Mouse (Mus musculus) neural tube, embryonic 12.5 days (tissue): Measurements from ENCODE around the gene AL732309.1. TPM values are rescaled to one million over a fixed set of nuclear protein-coding genes. Genes with fewer than 3 reads are reported as not detected.

Experiments used
- ATAC-seq: fragments of 200-750 bp; cut with Nextera tagmentation; 2 replicates; pipeline ENCODE4 v1.8.0; 2017; ENCODE audit warnings: low read depth, mild to moderate bottlenecking, moderate TSS enrichment, moderate library complexity; ENCODE audit not compliant: low FRiP score
- H3K27ac ChIP-seq: fragments of 300-500 bp; sonication (generic); 2 replicates; pipeline ENCODE4 v1.5.1; 2016
- H3K27me3 ChIP-seq: fragments of 300-500 bp; sonication (generic); replicated peaks from 2 replicates; pipeline ENCODE4 v1.6.1; 2016; ENCODE audit warnings: mild to moderate bottlenecking
- H3K36me3 ChIP-seq: fragments of 300-500 bp; sonication (generic); 2 replicates; pipeline ENCODE4 v1.6.1; 2016; ENCODE audit warnings: mild to moderate bottlenecking
- H3K4me1 ChIP-seq: fragments of 300-500 bp; sonication (generic); 2 replicates; pipeline ENCODE4 v1.6.1; 2016
- H3K4me2 ChIP-seq: fragments of 300-500 bp; sonication (generic); replicated peaks from 2 replicates; pipeline ENCODE4 v1.6.1; 2016; ENCODE audit warnings: mild to moderate bottlenecking
- H3K4me3 ChIP-seq: fragments of 300-500 bp; sonication (generic); 2 replicates; pipeline ENCODE4 v1.5.1; 2016
- H3K9ac ChIP-seq: fragments of 300-500 bp; sonication (generic); 2 replicates; pipeline ENCODE4 v1.6.1; 2016; ENCODE audit warnings: mild to moderate bottlenecking
- H3K9me3 ChIP-seq: fragments of 300-500 bp; sonication (generic); 2 replicates; pipeline ENCODE4 v1.6.1; 2016; ENCODE audit warnings: mild to moderate bottlenecking
- WGBS: fragments of 180-500 bp; shearing (Covaris S2); methylation state at CpG from one replicate; pipeline ENCODE4 v1.1.7; 2016; 5-methylcytosine and 5-hydroxymethylcytosine counted together
- polyA plus RNA-seq: library from polyadenylated mRNA; unstranded; fragments of >200 nt; fragmentation: Nextera tagmentation; extraction: Ambion mirVana; gene quantifications from 2 replicates; pipeline ENCODE4 v1.2.1, GENCODE M21; 2016

The AL732309.1 gene
- polyA plus RNA-seq, 1 experiment from 2014 or later: 5.2 TPM

DNA sequence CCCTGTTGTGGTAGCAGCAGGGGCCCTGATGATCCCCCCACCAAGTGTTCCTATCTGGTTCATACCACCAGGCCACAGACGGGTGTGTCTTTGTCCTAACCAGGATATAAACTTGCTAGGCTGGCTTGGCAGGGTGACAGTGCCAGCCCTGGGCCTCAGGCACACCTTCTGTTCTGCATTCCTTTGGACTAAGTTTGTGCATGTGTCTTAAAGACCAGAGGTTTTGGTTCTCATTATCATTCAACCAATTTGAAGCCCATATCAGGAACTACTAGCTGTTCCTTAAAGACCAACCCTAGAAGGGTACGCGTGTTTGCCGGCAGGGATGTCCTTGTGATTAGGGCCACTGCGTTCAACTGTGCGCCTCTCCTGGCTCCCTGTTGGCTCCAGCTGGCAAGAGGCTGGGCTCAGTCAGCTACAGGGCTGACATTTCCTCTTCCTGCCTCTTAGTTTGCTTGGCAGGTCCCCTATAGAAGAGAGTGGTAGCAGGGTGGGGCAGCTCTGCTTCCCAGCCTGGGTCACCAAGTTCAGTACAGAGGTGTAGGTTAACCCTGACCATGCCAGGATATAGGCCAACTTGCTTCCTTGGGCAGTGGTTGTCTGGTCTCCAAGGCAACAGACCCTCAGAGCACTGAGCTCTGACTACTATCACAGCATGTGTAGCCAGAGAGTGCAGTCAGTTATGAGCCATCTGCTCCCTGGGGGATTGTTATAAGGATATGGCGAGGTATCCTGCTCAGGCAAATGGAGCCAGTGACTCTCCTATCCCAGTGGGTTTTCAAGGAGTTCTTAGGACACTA is 40.4 kb upstream of the AL732309.1 start:
- 57% methylated on average over 7 of the region's 7 CpGs for WGBS
- Histone ChIP-seq H3K36me3 (peaks cover 41% of the 10 kb centered on the region), H3K27ac (no peak overlapping the region), H3K27me3 (peaks cover 45% of the 10 kb centered on the region), H3K4me1 (peaks cover 17% of the 10 kb centered on the region; the same call in 1 of the 2 replicates), H3K9me3 (no peaks in the 10 kb centered on the region), H3K4me2 (no peak overlapping the region), H3K4me3 (no peak overlapping the region), H3K9ac (no peak overlapping the region)
- ATAC-seq: no peak

DNA sequence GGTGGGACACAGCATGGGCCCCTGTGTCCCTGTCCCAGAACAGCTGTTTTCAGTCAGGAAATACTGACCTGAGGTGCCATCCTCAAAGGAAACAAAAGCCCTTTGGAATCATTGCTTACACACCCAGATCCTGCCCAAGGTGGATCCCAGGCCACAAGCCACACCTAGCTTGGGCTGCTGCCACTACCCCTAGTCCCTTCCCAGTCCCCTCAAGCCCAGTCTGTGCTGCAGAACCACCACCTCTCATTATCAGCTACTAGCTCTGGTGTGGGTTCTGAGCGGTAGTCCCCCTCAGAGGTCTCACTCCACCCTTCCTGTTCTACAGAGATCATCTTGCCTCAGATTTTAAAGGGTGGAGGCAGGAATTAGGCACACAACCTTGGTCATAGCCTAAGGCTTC is 39.7 kb upstream of the AL732309.1 start:
- Histone ChIP-seq H3K27me3 (peaks cover 38% of the 10 kb centered on the region), H3K27ac (no peak overlapping the region), H3K4me2 (no peak overlapping the region), H3K4me1 (peaks cover 13% of the 10 kb centered on the region; the same call in 1 of the 2 replicates), H3K36me3 (peaks cover 47% of the 10 kb centered on the region), H3K9me3 (no peaks in the 10 kb centered on the region), H3K4me3 (no peak overlapping the region), H3K9ac (no peak overlapping the region)
- WGBS: 73% methylated on average over 1 of the region's 1 CpGs
- ATAC-seq: no peak

DNA sequence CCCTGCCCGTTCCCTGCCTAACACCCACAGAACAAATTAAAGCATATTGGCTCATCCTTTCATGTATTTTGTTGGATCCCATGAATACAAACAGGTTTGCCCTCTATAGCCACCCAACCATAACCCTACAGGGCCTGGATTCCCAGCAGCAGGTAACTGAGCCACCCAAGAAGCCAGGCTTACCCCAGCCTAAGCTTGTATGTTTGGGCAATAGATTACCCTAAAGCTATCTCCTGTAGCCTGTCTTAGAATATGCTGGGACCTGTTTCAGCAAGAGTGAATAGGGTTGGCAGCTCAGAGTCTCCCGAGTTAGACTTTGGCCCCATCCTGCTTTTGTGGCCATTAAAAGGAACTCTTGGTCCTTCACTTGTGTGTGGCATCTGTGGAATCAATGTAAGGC is 38.9 kb upstream of the AL732309.1 start:
- H3K27me3 ChIP-seq: peaks cover 30% of the 10 kb centered on the region
- H3K9me3 ChIP-seq: no peaks in the 10 kb centered on the region
- ATAC-seq: no peak
- no peak overlapping the region for H3K4me2 ChIP-seq
- H3K4me3 ChIP-seq: no peak overlapping the region
- WGBS: 86% methylated on average over 2 of the region's 2 CpGs
- H3K9ac ChIP-seq: no peak overlapping the region
- H3K27ac ChIP-seq: no peak overlapping the region
- peaks cover 7% of the 10 kb centered on the region; the same call in 1 of the 2 replicates for H3K4me1 ChIP-seq
- H3K36me3 ChIP-seq: peaks cover 54% of the 10 kb centered on the region

GRCm38 (mm10) chr2:25278928-25279882 is 32.5 kb upstream of the AL732309.1 start:
- Histone ChIP-seq H3K4me3 (no peak overlapping the region), H3K27ac (no peak overlapping the region), H3K4me1 (no peaks in the 10 kb centered on the region), H3K4me2 (no peak overlapping the region), H3K9me3 (no peaks in the 10 kb centered on the region), H3K36me3 (peaks cover 96% of the 10 kb centered on the region), H3K27me3 (no peaks in the 10 kb centered on the region), H3K9ac (no peak overlapping the region)
- 66% methylated on average over 13 of the region's 13 CpGs for WGBS
- ATAC-seq: no peak

- Histone ChIP-seq H3K4me2 (peak overlapping the region; percentile 66), H3K4me3 (peak overlapping the region; percentile 88), H3K36me3 (peaks cover 69% of the 10 kb centered on the region), H3K9ac (peak overlapping the region; percentile 90), H3K27me3 (no peaks in the 10 kb centered on the region), H3K4me1 (peaks cover 23% of the 10 kb centered on the region), H3K9me3 (no peaks in the 10 kb centered on the region), H3K27ac (no peak overlapping the region)
- 41% methylated on average over 16 of the region's 16 CpGs for WGBS
- no peak for ATAC-seq
Measured at GRCm38 (mm10) chr2:25273010-25273409, 26.3 kb upstream of the AL732309.1 start.

DNA sequence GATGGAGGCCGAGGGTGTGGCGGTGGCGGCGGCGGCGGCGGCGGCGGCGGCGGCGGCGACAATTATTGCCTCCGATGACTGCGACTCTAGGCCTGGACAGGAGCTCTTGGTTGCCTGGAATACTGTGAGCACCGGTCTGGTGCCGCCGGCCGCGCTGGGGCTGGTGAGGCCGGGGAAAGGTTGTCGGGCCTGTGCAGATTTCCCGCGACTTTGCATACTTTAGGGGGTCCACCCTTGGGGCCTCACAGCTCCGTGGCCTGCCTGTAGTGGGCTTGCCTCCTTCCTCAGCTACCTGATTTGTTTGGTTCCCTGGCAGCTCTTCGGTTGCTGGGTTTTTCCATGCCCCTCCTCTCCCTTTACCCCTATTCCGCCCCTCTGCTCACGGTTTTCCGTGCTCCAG is 25.9 kb upstream of the AL732309.1 start:
- peak; percentile 73 for ATAC-seq
- Histone ChIP-seq H3K9me3 (no peaks in the 10 kb centered on the region), H3K4me1 (peaks cover 23% of the 10 kb centered on the region), H3K4me2 (peak overlapping the region; percentile 66), H3K36me3 (peaks cover 65% of the 10 kb centered on the region), H3K27ac (no peak overlapping the region), H3K27me3 (no peaks in the 10 kb centered on the region), H3K4me3 (peak overlapping the region; percentile 88), H3K9ac (peak overlapping the region; percentile 90)
- under 1% methylated on average over 29 of the region's 29 CpGs for WGBS

DNA sequence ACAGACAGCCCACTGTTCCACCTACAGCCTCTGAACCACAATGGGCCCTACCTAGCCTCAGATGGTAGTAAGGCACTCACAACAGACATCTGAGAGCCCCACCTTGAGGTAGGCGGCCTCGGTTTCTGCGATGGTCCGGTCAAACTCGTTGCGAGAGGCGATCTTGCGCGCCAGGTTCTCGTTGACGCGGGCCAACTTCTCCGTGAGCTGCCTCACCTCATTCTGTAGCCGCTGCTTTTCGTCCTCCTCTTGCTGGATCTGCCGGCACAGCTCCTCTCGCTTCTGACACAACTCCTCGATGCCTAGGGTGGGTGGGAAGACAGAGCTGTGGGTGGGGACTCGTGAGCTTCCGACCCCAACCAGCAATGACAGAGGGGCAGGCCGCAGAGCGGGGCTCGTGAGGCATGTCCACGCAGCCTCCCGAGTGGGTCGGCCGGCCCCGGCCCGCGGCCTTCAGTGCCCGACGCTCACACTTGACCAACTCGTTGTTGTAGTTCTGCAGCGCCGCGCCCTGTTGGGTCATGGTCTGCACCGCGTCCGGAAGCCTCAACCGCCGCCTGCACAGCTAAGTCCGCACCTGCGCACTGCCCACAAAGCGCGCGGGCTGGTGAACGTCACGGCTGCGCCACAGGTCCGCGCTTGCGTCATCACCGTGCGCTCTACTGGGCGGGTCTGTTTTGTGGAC is 25.3 kb upstream of the AL732309.1 start, which contains the start of the genes Ssna1 and Anapc2:
Gene Ssna1 (minus strand): TSS at position 612 of the 685 bp plus-strand sequence.
Gene Anapc2 (plus strand): TSS at position 652 of the 685 bp plus-strand sequence.
- Histone ChIP-seq H3K36me3 (peaks cover 60% of the 10 kb centered on the region), H3K9ac (peak within 1 kb of the TSS; percentile 90), H3K9me3 (no peaks in the 10 kb centered on the region), H3K4me1 (peaks cover 29% of the 10 kb centered on the region), H3K27ac (peak within 1 kb of the TSS; percentile 27; the same call in 1 of the 2 replicates), H3K4me3 (peak within 1 kb of the TSS; percentile 88), H3K27me3 (no peaks in the 10 kb centered on the region), H3K4me2 (peak within 1 kb of the TSS; percentile 66)
- peak; percentile 96 for ATAC-seq
- under 1% methylated on average over 55 of the region's 55 CpGs for WGBS

DNA sequence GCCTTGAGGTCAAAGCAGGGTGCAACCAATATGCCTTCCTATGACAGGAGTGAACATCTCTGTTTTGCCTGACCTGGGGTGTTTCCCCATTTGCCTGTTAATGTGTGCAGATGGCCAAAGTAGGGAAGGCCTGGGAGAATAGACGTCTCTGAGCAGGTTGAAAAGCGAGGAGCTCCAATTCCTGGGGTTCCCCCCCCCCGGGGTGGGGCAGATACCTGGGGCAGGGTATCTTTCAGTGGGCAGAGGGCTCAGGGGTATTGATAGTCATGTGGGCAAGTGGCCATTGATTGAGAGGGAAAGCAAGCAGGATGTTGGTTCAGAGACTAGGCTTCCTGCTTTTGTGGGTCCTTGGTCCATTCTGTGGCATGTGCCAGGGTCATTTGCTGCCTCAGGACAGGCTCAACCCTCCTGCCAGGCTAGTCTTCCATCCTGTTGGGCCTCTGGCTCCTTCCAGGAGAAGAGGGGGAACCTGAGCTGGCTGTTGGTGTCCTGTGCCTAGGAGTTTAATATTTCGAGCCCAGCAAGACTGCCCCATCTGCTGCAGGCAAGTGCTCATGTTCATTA is 21.2 kb upstream of the AL732309.1 start:
- WGBS: 80% methylated on average over 4 of the region's 4 CpGs
- no peak overlapping the region for H3K27ac ChIP-seq
- ATAC-seq: no peak
- peaks cover 25% of the 10 kb centered on the region for H3K36me3 ChIP-seq
- no peaks in the 10 kb centered on the region for H3K9me3 ChIP-seq
- no peak overlapping the region for H3K9ac ChIP-seq
- no peak overlapping the region for H3K4me3 ChIP-seq
- peaks cover 59% of the 10 kb centered on the region for H3K4me1 ChIP-seq
- H3K27me3 ChIP-seq: peaks cover 13% of the 10 kb centered on the region
- peak overlapping the region; percentile 45 for H3K4me2 ChIP-seq

GRCm38 (mm10) chr2:25267241-25267640 is 20.6 kb upstream of the AL732309.1 start:
- Histone ChIP-seq H3K4me1 (peaks cover 59% of the 10 kb centered on the region), H3K9me3 (no peaks in the 10 kb centered on the region), H3K9ac (0 out of 2 replicates have a peak overlapping the region, but pooled peaks have one; percentile 19), H3K27me3 (peaks cover 13% of the 10 kb centered on the region), H3K4me2 (peak overlapping the region; percentile 45), H3K36me3 (peaks cover 25% of the 10 kb centered on the region), H3K4me3 (no peak overlapping the region), H3K27ac (no peak overlapping the region)
- ATAC-seq: no peak

GRCm38 (mm10) chr2:25266720-25267119 is 20.1 kb upstream of the AL732309.1 start:
- no peaks in the 10 kb centered on the region for H3K9me3 ChIP-seq
- H3K27ac ChIP-seq: no peak overlapping the region
- 0 out of 2 replicates have a peak overlapping the region, but pooled peaks have one; percentile 49 for H3K9ac ChIP-seq
- 49% methylated on average over 2 of the region's 2 CpGs for WGBS
- H3K4me3 ChIP-seq: no peak overlapping the region
- H3K4me1 ChIP-seq: peaks cover 59% of the 10 kb centered on the region
- H3K27me3 ChIP-seq: peaks cover 13% of the 10 kb centered on the region
- H3K4me2 ChIP-seq: peak overlapping the region; percentile 45
- H3K36me3 ChIP-seq: peaks cover 25% of the 10 kb centered on the region
- no peak for ATAC-seq

- H3K4me3 ChIP-seq: no peak overlapping the region
- no peak for ATAC-seq
- H3K9me3 ChIP-seq: no peaks in the 10 kb centered on the region
- H3K4me2 ChIP-seq: peak overlapping the region; percentile 45
- peaks cover 13% of the 10 kb centered on the region for H3K27me3 ChIP-seq
- 68% methylated on average over 6 of the region's 6 CpGs for WGBS
- peaks cover 25% of the 10 kb centered on the region for H3K36me3 ChIP-seq
- peak overlapping the region; percentile 49 for H3K9ac ChIP-seq
- peaks cover 52% of the 10 kb centered on the region for H3K4me1 ChIP-seq
- H3K27ac ChIP-seq: no peak overlapping the region
Measured at GRCm38 (mm10) chr2:25265897-25266656, 19.4 kb upstream of the AL732309.1 start.
